Mouse (Mus musculus): Measurements from ENCODE around the gene Ppp2r5d. TPM values are rescaled to one million over a fixed set of nuclear protein-coding genes. Genes with fewer than 3 reads are reported as not detected.

Ppp2r5d gene
- polyA plus RNA-seq, 1 experiment from 2014 or later, result 56.1 TPM

DNA sequence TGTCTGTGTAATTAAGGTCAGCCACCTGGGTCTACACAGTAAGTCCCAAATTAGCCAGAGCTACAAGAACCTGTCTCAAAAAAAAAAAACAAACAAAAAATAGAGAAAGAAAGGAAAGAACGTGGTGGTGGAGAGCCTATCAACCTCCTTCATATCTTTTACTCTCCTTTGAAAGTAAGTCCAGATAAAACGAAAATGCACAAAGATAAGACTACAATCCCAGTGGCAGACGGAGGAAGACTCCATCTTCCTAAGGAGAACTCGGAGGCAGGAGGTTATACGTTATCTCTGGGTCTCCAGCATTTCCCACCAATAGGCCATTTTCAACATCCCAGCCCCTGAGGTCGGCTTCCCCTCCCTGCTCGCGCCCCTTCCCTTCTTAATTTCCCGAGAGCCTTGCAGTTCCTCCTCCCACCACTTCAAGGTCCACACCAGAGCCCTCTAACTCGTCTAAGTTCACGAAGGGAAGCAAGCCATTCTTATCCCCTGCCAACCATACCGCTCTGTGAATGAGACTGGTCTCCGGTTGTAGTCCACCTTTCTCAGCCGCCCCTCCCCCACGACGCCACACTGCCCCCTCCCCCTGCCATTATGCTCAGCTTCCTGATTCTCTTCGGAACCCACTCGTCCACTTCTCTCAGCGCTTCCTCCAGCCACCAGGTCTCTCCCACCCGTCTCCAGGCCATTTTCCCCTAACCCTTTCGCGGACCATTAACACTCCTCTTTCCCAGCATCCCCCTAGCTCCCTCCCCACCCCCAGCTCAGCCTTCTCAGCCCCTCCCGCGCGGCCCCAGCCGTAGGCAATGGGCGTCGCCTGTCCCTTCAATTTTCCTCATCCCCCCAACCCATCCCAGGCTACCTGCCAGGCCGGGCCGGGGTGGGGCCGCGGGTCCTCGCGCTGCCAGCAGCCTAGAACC is 24.8 kb downstream of the Ppp2r5d start:
- peak; percentile 17 for ATAC-seq (replicated peaks; ENCODE audit: extremely low read depth, insufficient read depth, low FRiP score)
- H3K4me1 ChIP-seq (ENCODE audit: control insufficient read depth, insufficient read depth, low read length), result peaks cover 28% of the 10 kb centered on the region
- WGBS, result under 1% methylated on average over 34 of the region's 34 CpGs

DNA sequence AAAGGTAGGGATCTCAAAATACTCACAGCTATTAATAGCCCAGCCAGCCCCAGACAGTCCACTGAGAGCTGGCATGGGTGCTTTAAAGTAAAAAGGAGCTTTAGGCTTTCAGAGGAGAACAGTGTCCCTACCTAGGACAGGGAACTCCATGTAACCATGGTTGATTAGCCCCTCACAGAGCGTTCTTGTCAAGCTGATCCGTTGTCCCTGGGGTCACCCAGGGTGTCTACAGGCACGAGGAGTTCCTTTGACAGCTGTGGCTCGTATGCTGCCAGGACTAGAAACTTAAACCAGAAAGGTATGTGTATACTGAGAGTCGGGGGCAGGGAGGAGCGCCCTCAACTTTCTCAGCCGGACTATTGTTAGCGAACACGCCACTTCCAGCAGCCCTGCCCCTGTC is 26.0 kb downstream of the Ppp2r5d start:
- Histone ChIP-seq H3K4me2 (ENCODE audit: low read depth, low read length) (peak overlapping the region; percentile 73), H3K4me1 (ENCODE audit: control insufficient read depth, insufficient read depth, low read length) (peaks cover 36% of the 10 kb centered on the region), H3K36me3 (ENCODE audit: control insufficient read depth, insufficient read depth) (peaks cover 37% of the 10 kb centered on the region), H3K27ac (ENCODE audit: low read length) (peak overlapping the region; percentile 94), H3K9me3 (replicated peaks; ENCODE audit: control insufficient read depth, low read length) (no peaks in the 10 kb centered on the region), H3K27me3 (ENCODE audit: control insufficient read depth, insufficient read depth, low read length) (no peaks in the 10 kb centered on the region), H3K4me3 (ENCODE audit: low read length) (peak overlapping the region; percentile 85), H3K9ac (ENCODE audit: low read length) (peak overlapping the region; percentile 87)
- 23% methylated on average over 9 of the region's 9 CpGs for WGBS
- ATAC-seq (replicated peaks; ENCODE audit: extremely low read depth, insufficient read depth, low FRiP score), result no peak

More for the DNA sequence above, 24.8 kb downstream of the Ppp2r5d start:
- peak overlapping the region; percentile 94 for H3K27ac ChIP-seq (ENCODE audit: low read length)
- peak overlapping the region; percentile 73 for H3K4me2 ChIP-seq (ENCODE audit: low read depth, low read length)
- peaks cover 41% of the 10 kb centered on the region for H3K36me3 ChIP-seq (ENCODE audit: control insufficient read depth, insufficient read depth)
- H3K9ac ChIP-seq (ENCODE audit: low read length), result peak overlapping the region; percentile 87
- H3K4me3 ChIP-seq (ENCODE audit: low read length), result peak overlapping the region; percentile 85
- no peaks in the 10 kb centered on the region for H3K9me3 ChIP-seq (replicated peaks; ENCODE audit: control insufficient read depth, low read length)
- H3K27me3 ChIP-seq (ENCODE audit: control insufficient read depth, insufficient read depth, low read length), result no peaks in the 10 kb centered on the region

DNA sequence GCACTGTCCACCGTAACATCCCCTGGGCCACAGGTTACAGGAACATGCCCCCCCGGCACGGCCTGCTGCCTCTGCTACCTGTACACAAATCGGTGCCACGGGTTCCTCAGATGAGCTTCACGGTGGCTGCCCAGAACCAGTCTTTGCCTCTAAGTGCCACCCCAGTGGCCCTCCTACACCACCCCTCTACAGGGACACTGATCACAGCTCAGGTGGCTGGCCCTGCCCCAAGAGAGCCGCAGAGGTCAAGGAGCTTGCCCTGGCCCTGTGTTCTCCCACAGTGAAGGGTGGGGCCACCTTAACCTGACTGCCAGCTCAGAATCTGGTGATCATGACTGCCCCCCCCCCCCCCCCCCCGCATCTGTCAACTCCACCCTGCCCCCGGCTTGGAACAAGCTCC is 26.5 kb downstream of the Ppp2r5d start, which contains the start of gene Mea1:
Gene Mea1, plus strand, starts transcription at position 378 of the 400 bp plus-strand sequence.
- peak within 1 kb of the TSS; percentile 73 for H3K4me2 ChIP-seq (ENCODE audit: low read depth, low read length)
- WGBS, result 64% methylated on average over 9 of the region's 9 CpGs
- H3K36me3 ChIP-seq (ENCODE audit: control insufficient read depth, insufficient read depth), result peaks cover 33% of the 10 kb centered on the region
- H3K9ac ChIP-seq (ENCODE audit: low read length), result peak within 1 kb of the TSS; percentile 87
- peak within 1 kb of the TSS; percentile 94 for H3K27ac ChIP-seq (ENCODE audit: low read length)
- ATAC-seq (replicated peaks; ENCODE audit: extremely low read depth, insufficient read depth, low FRiP score), result no peak
- H3K4me3 ChIP-seq (ENCODE audit: low read length), result peak within 1 kb of the TSS; percentile 85
- no peaks in the 10 kb centered on the region for H3K27me3 ChIP-seq (ENCODE audit: control insufficient read depth, insufficient read depth, low read length)
- peaks cover 39% of the 10 kb centered on the region for H3K4me1 ChIP-seq (ENCODE audit: control insufficient read depth, insufficient read depth, low read length)
- H3K9me3 ChIP-seq (replicated peaks; ENCODE audit: control insufficient read depth, low read length), result no peaks in the 10 kb centered on the region

DNA sequence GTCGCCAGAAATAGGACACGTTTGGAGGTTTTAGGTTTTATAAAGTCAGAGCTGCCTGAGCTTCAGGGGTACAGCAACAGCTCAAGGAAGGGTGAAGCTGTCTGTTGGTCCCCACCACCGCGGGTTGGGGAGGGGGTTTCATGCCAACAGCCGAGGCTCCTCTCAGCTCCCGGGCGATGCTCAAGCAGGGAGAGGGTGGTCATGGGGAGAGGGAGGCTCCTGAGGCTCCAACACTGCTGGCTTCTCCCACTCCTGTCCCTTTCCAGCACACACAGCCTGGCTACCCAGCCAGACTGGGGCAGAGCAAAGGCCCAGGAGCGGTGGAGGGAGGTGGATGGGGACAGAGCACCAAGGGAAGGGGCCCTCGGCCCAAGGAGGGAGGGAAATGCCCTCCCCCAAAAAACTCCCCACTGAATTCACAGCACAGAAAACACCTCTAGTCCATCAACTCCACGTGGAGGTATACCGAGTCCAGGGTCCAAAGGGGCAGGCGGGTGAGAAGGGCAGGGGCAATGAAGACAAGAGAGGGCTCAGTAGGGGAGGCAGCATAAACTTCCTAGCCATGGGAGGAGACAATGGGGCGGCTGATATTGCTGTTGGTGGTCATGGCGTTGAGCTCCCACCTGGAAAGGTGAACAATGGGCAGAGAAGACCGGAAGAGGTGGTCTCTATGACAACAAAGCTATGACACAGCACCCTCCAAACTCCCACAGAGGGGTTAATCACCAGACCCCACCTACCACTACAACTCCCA is 30.2 kb downstream of the Ppp2r5d start:
- WGBS, result 25% methylated on average over 15 of the region's 15 CpGs
- Histone ChIP-seq H3K4me2 (ENCODE audit: low read depth, low read length) (peak overlapping the region; percentile 93), H3K9me3 (replicated peaks; ENCODE audit: control insufficient read depth, low read length) (no peaks in the 10 kb centered on the region), H3K36me3 (ENCODE audit: control insufficient read depth, insufficient read depth) (peaks cover 32% of the 10 kb centered on the region), H3K4me1 (ENCODE audit: control insufficient read depth, insufficient read depth, low read length) (peaks cover 35% of the 10 kb centered on the region), H3K27me3 (ENCODE audit: control insufficient read depth, insufficient read depth, low read length) (no peaks in the 10 kb centered on the region), H3K4me3 (ENCODE audit: low read length) (peak overlapping the region; percentile 98), H3K9ac (ENCODE audit: low read length) (peak overlapping the region; percentile 87), H3K27ac (ENCODE audit: low read length) (peak overlapping the region; percentile 80)
- ATAC-seq (replicated peaks; ENCODE audit: extremely low read depth, insufficient read depth, low FRiP score), result no peak; the same call in 1 of the 2 replicates

DNA sequence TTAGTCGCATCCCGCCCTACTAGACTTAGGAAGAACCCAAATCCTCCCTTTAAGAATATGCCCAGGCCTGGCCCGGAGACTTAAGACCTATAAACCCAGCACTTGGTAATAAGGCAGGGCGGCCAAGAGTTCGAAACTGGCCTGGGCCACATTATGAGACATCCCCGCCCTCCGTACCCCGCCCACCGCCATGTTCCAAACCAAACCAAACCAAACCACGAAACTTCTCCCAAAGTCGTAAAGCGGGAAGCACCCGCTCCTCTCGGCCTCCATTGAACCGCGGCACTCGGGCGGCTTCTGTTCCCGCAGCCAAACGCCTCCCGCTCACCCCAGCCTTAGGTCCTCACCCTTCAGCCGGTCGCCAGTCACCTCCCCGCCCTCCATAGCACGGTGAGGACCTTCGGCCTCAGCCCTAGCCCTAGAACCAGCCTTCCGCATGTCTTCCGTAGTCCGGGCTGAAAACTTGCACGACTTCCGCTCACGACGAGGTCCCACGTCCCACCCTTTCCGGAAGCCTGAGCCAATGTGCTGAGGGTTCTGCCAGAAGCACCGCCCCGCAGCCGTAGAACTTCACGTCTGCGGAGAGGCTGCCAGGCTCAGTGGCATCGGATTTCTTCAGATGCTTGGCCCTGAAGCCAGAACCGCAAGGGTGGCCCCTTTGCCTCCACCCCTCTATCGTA is 30.9 kb downstream of the Ppp2r5d start, which contains the start of gene Rrp36:
Gene Rrp36, minus strand, starts transcription at position 503 of the 680 bp plus-strand sequence.
- Histone ChIP-seq H3K9ac (ENCODE audit: low read length) (peak within 1 kb of the TSS; percentile 87), H3K4me1 (ENCODE audit: control insufficient read depth, insufficient read depth, low read length) (peaks cover 28% of the 10 kb centered on the region), H3K27me3 (ENCODE audit: control insufficient read depth, insufficient read depth, low read length) (no peaks in the 10 kb centered on the region), H3K4me2 (ENCODE audit: low read depth, low read length) (peak within 1 kb of the TSS; percentile 93), H3K9me3 (replicated peaks; ENCODE audit: control insufficient read depth, low read length) (no peaks in the 10 kb centered on the region), H3K4me3 (ENCODE audit: low read length) (peak within 1 kb of the TSS; percentile 98), H3K36me3 (ENCODE audit: control insufficient read depth, insufficient read depth) (peaks cover 39% of the 10 kb centered on the region), H3K27ac (ENCODE audit: low read length) (peak within 1 kb of the TSS; percentile 89)
- ATAC-seq (replicated peaks; ENCODE audit: extremely low read depth, insufficient read depth, low FRiP score), result peak; percentile 88
- WGBS, result under 1% methylated on average over 43 of the region's 43 CpGs

DNA sequence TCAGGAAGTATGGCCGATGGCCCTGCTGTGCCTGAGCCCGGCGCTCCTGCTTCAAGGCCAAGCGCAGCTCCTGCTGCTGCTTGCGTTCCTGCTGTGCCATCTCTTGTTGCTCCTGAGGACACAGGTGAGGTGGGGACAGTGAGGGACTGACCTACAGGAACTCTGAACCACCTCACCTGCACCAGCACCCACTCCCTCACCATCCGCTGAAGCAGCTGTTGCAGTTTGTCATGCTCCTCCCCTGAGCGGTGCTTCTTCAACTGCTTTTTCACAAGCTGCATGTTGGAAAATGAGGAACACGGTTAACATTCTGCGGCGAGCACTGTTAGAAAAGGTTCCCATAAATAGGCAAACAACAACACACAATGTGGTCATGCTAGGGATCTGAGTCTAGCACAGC is 35.0 kb downstream of the Ppp2r5d start:
- H3K36me3 ChIP-seq (ENCODE audit: control insufficient read depth, insufficient read depth), result peaks cover 26% of the 10 kb centered on the region
- WGBS, result 98% methylated on average over 10 of the region's 10 CpGs
- no peak overlapping the region for H3K9ac ChIP-seq (ENCODE audit: low read length)
- H3K4me1 ChIP-seq (ENCODE audit: control insufficient read depth, insufficient read depth, low read length), result peaks cover 14% of the 10 kb centered on the region
- H3K27ac ChIP-seq (ENCODE audit: low read length), result no peak overlapping the region
- H3K4me2 ChIP-seq (ENCODE audit: low read depth, low read length), result no peak overlapping the region
- ATAC-seq (replicated peaks; ENCODE audit: extremely low read depth, insufficient read depth, low FRiP score), result no peak
- no peaks in the 10 kb centered on the region for H3K27me3 ChIP-seq (ENCODE audit: control insufficient read depth, insufficient read depth, low read length)
- no peak overlapping the region for H3K4me3 ChIP-seq (ENCODE audit: low read length)
- no peaks in the 10 kb centered on the region for H3K9me3 ChIP-seq (replicated peaks; ENCODE audit: control insufficient read depth, low read length)

DNA sequence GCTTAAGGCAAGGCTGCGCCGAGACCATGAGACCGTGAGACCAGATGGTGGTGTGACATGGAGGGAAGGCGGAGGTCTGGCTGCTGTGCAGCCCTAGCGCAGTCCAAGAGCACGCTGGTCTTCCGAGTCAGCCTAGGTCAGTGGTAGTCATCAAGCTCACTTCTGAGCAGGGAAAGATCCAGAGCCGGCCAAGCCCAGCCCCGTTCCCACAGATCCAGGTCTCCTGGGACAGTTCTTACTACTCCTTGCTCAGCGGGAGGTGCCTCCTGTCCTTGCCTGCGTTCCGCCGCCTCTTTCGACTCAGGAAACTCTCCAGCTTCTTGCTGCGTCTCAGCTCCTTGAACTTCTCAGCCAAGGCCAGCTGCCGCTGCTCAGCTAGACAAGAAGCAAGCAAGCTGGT is 37.2 kb downstream of the Ppp2r5d start:
- Histone ChIP-seq H3K27me3 (ENCODE audit: control insufficient read depth, insufficient read depth, low read length) (no peaks in the 10 kb centered on the region), H3K4me3 (ENCODE audit: low read length) (no peak overlapping the region), H3K36me3 (ENCODE audit: control insufficient read depth, insufficient read depth) (peaks cover 38% of the 10 kb centered on the region), H3K27ac (ENCODE audit: low read length) (no peak overlapping the region), H3K4me1 (ENCODE audit: control insufficient read depth, insufficient read depth, low read length) (no peaks in the 10 kb centered on the region; the same call in 1 of the 2 replicates), H3K9ac (ENCODE audit: low read length) (no peak overlapping the region), H3K9me3 (replicated peaks; ENCODE audit: control insufficient read depth, low read length) (no peaks in the 10 kb centered on the region), H3K4me2 (ENCODE audit: low read depth, low read length) (no peak overlapping the region)
- WGBS, result 78% methylated on average over 16 of the region's 16 CpGs
- peak; percentile 56; the same call in 1 of the 2 replicates for ATAC-seq (replicated peaks; ENCODE audit: extremely low read depth, insufficient read depth, low FRiP score)

DNA sequence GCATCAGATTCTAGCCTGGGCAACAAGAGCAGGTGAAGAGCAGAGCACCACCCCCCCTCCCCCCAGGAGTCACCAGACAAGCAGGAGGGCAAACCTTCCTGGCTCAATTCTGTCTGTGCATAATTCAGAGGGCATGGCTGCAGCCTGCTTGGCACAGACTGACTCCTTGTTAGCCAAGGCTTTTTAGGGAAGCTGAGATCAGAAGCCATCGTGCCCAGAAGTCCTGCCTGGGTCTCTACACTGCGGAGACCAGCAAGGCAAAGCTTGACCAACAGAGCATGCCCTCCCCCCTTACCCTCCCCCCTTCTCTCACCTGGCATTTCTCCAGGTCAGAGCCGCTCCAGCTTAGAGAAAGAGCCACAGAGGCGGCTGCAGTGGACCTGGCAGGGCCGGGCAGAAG is 42.2 kb downstream of the Ppp2r5d start:
- no peak for ATAC-seq (replicated peaks; ENCODE audit: extremely low read depth, insufficient read depth, low FRiP score)
- Histone ChIP-seq H3K36me3 (ENCODE audit: control insufficient read depth, insufficient read depth) (peaks cover 61% of the 10 kb centered on the region), H3K4me3 (ENCODE audit: low read length) (no peak overlapping the region), H3K27ac (ENCODE audit: low read length) (no peak overlapping the region), H3K4me1 (ENCODE audit: control insufficient read depth, insufficient read depth, low read length) (no peaks in the 10 kb centered on the region), H3K9ac (ENCODE audit: low read length) (no peak overlapping the region), H3K4me2 (ENCODE audit: low read depth, low read length) (no peak overlapping the region), H3K27me3 (ENCODE audit: control insufficient read depth, insufficient read depth, low read length) (no peaks in the 10 kb centered on the region), H3K9me3 (replicated peaks; ENCODE audit: control insufficient read depth, low read length) (no peaks in the 10 kb centered on the region)
- WGBS, result 82% methylated on average over 5 of the region's 5 CpGs
